Mouse (Mus musculus): ENCODE results near the gene Irf2bp2.

DNA sequence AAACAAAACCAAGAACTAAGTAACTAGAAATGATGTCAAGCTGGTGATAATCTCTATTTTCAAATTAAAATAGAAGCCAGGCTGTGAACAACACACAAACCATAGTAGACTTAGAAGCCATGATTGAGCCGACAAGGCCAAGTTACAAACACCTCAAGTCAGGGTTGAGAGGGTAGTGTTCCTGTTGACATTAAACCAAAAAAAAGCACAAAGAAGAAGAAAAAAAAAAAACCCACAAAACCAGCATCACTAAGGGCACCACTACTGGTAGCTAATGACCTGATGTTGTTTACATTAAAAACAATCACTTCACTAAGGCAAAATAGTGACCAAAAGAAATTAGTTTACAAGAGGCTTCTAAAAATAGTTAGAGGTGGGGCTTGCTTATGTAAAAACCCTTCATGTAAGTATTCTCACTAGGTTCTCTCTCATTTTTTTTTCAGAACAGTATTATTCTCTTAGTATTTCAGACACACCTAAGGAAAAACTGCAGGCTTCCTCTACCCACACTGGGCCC is 4.2 kb downstream of the Irf2bp2 start:
- no peak for TF ChIP-seq CTCF (IDR thresholded peaks at IDR 0.05; ENCODE audit: low read depth)
- no peak for TF ChIP-seq EP300 (IDR thresholded peaks at IDR 0.05; ENCODE audit: low read depth)

All from heart, postnatal 0 days (tissue).